Mouse (Mus musculus): ENCODE results near the gene Gm47955. TPM values are rescaled to one million over a fixed set of nuclear protein-coding genes. Genes with fewer than 3 reads are reported as not detected.

The Gm47955 gene
- polyA plus RNA-seq, 1 experiment from 2014 or later, result not detected

DNA sequence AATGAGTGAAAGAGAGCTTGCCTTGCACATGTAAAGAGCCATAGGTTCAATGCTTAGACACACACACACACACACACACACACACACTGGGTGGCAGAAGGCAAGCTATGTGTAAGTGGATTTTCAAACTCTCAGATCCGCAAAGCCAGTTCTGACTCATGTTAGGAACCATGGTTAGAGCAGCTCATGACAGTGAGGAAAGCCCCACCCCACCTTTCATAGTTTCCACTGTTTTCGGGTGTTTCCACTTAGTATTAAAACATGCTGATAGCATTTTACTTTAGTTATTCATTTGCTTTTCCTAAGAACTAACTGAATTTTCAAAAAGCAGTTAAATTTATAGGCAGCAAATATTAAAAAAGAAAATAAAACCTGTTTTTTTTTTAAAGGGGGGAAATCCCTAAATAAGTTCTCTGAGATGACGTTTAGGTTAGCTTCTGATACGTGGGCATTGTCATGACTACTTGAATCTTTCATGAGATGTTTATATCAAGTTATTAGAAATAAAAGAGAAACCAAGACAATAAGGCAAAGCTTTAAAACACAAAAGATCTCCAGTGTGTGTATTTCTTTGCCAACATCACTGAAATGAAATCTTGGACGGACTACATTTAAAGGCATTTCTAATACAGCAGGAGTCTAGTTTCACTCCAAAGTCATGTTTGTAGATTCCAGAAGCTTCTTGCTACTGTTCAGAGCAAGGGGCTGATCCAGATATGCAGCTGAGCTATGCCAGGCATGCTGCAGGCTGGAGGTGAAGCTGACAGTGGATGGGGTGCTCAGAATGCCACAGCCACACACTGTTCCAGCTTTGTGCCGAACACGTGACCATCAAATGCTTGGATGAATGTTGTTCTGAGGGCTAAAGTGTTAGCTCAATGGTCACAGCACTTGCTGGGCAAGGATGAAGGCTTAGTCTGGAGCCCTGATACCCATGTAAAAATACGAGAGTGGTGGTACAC, 46.4 kb downstream of the Gm47955 start:
- Histone ChIP-seq H3K36me3 (ENCODE audit: control insufficient read depth, insufficient read depth, low read length) (no peaks in the 10 kb centered on the region), H3K4me2 (replicated peaks; ENCODE audit: low read depth, low read length) (no peak overlapping the region), H3K27ac (ENCODE audit: low read length) (no peak overlapping the region), H3K27me3 (ENCODE audit: control insufficient read depth, insufficient read depth, low read length) (no peaks in the 10 kb centered on the region), H3K4me1 (ENCODE audit: control insufficient read depth, insufficient read depth, low read length) (no peaks in the 10 kb centered on the region), H3K9ac (replicated peaks; ENCODE audit: low read depth, low read length) (no peak overlapping the region), H3K9me3 (ENCODE audit: control insufficient read depth, low read depth, low read length) (no peaks in the 10 kb centered on the region), H3K4me3 (ENCODE audit: low read depth, low read length) (no peak overlapping the region)
- ATAC-seq (ENCODE audit: insufficient number of reproducible peaks, insufficient read depth, low FRiP score, low read depth), result no peak
- 75% methylated on average over 8 of the region's 8 CpGs for WGBS

DNA sequence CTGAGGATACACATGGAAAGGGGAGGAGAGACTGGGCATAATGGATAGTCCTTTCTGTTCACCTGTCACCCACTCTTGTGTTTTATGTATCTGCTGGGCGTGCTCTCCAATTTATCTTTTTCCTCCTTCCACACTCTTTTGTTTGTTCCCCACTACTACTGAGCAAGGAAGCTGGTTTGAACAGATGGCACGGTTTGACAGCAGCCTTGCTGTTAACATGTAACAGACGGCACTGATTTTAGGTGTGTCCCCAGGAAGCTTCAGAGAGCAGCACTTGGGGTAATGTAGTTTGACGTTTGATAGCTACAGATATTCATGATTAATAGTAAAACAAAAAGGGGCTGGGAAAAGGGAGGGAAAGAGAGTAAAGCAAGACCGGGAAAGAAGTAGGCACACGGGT, 47.4 kb downstream of the Gm47955 start:
- no peak for ATAC-seq (ENCODE audit: insufficient number of reproducible peaks, insufficient read depth, low FRiP score, low read depth)
- H3K4me1 ChIP-seq (ENCODE audit: control insufficient read depth, insufficient read depth, low read length), result no peaks in the 10 kb centered on the region
- no peak overlapping the region for H3K4me2 ChIP-seq (replicated peaks; ENCODE audit: low read depth, low read length)
- no peaks in the 10 kb centered on the region for H3K27me3 ChIP-seq (ENCODE audit: control insufficient read depth, insufficient read depth, low read length)
- H3K4me3 ChIP-seq (ENCODE audit: low read depth, low read length), result no peak overlapping the region
- no peak overlapping the region for H3K27ac ChIP-seq (ENCODE audit: low read length)
- H3K9me3 ChIP-seq (ENCODE audit: control insufficient read depth, low read depth, low read length), result no peaks in the 10 kb centered on the region
- 27% methylated on average over 6 of the region's 6 CpGs for whole genome bisulfite sequencing
- no peak overlapping the region for H3K9ac ChIP-seq (replicated peaks; ENCODE audit: low read depth, low read length)
- no peaks in the 10 kb centered on the region for H3K36me3 ChIP-seq (ENCODE audit: control insufficient read depth, insufficient read depth, low read length)

Other genes with a start within 250 kb of the Gm47955 start
- 200 and 221 TPM in 2 replicates for gene Mff, start 235.4 kb upstream of the Gm47955 start, polyA plus RNA-seq (2014; fragmentation: Nextera tagmentation; extraction: Ambion mirVana)
- gene Tm4sf20, start 191.8 kb upstream of the Gm47955 start, polyA plus RNA-seq (2014; fragmentation: Nextera tagmentation; extraction: Ambion mirVana), result 5.2 and 5.8 TPM in 2 replicates
- not detected in 2 replicates for gene Gm47791, start 189.0 kb upstream of the Gm47955 start, polyA plus RNA-seq (2014; fragmentation: Nextera tagmentation; extraction: Ambion mirVana)
- gene Agfg1, start 120.8 kb upstream of the Gm47955 start, polyA plus RNA-seq (2014; fragmentation: Nextera tagmentation; extraction: Ambion mirVana), result 37.2 and 41.0 TPM in 2 replicates
- not detected in 2 replicates for gene A030005L19Rik, start 47.0 kb upstream of the Gm47955 start, polyA plus RNA-seq (2014; fragmentation: Nextera tagmentation; extraction: Ambion mirVana)
- gene A030014E15Rik, start 35.4 kb upstream of the Gm47955 start, polyA plus RNA-seq (2014; fragmentation: Nextera tagmentation; extraction: Ambion mirVana), result not detected in 2 replicates
- gene Gm6217, start 28.9 kb upstream of the Gm47955 start, polyA plus RNA-seq (2014; fragmentation: Nextera tagmentation; extraction: Ambion mirVana), result not detected in 2 replicates
- gene A030003K21Rik, start 16.9 kb upstream of the Gm47955 start, polyA plus RNA-seq (2014; fragmentation: Nextera tagmentation; extraction: Ambion mirVana), result not detected in 2 replicates
- gene Gm7544, start 4.3 kb upstream of the Gm47955 start, polyA plus RNA-seq (2014; fragmentation: Nextera tagmentation; extraction: Ambion mirVana), result not detected in 2 replicates
- gene Gm47959, start 40.3 kb downstream of the Gm47955 start, polyA plus RNA-seq (2014; fragmentation: Nextera tagmentation; extraction: Ambion mirVana), result not detected in 2 replicates
- gene Slc19a3, start 78.2 kb downstream of the Gm47955 start, polyA plus RNA-seq (2014; fragmentation: Nextera tagmentation; extraction: Ambion mirVana), result 0.56 and 1.1 TPM in 2 replicates
- not detected in 2 replicates for gene Krtap28-10, start 82.2 kb downstream of the Gm47955 start, polyA plus RNA-seq (2014; fragmentation: Nextera tagmentation; extraction: Ambion mirVana)
- not detected in 2 replicates for gene Gm47969, start 84.6 kb downstream of the Gm47955 start, polyA plus RNA-seq (2014; fragmentation: Nextera tagmentation; extraction: Ambion mirVana)
- not detected in 2 replicates for gene A030005K14Rik, start 99.1 kb downstream of the Gm47955 start, polyA plus RNA-seq (2014; fragmentation: Nextera tagmentation; extraction: Ambion mirVana)
- gene Krtap28-13, start 100.6 kb downstream of the Gm47955 start, polyA plus RNA-seq (2014; fragmentation: Nextera tagmentation; extraction: Ambion mirVana), result not detected in 2 replicates
- gene Ccl20, start 156.5 kb downstream of the Gm47955 start, polyA plus RNA-seq (2014; fragmentation: Nextera tagmentation; extraction: Ambion mirVana), result 6.7 and 6.9 TPM in 2 replicates
- gene Daw1, start 199.5 kb downstream of the Gm47955 start, polyA plus RNA-seq (2014; fragmentation: Nextera tagmentation; extraction: Ambion mirVana), result not detected in 2 replicates

All from stomach, embryonic 14.5 days (tissue).